In genomic region chr5:140768333-140768732, GRCm38 (mm10) we compare ENCODE assay signal across 8 mouse cellular contexts. TPM values are rescaled to one million over a fixed set of nuclear protein-coding genes. Genes with fewer than 3 reads are reported as not detected.
DNase-seq lines count a peak whose midpoint lies in the region; ATAC-seq and TF ChIP-seq lines count a peak whose summit lies in the region.

No protein-coding gene starts in this region.

- peak; percentile 54 for ATAC-seq in forebrain, postnatal 0 days

- H3K9ac ChIP-seq in forebrain, postnatal 0 days = no peak overlapping the region

- peaks cover 52% of the 10 kb centered on the region for H3K4me1 ChIP-seq in brown adipose tissue, adult 24 weeks (ENCODE audit: control insufficient read depth, insufficient read depth, insufficient read length, low read length)
- 0 out of 2 replicates have a peak, but pooled peaks cover 3% of the 10 kb centered on the region for H3K4me1 ChIP-seq in forebrain, postnatal 0 days (ENCODE audit: insufficient read depth)

- no peak overlapping the region for H3K4me2 ChIP-seq in forebrain, postnatal 0 days (ENCODE audit: low read depth)

- DNase-seq in heart, adult 8-10 months (ENCODE audit: low spot score) = peak; percentile 42
- no peak for DNase-seq in heart, postnatal 4 days
- DNase-seq in forebrain, postnatal 0 days = peak; percentile 34
- DNase-seq in layer of hippocampus, postnatal 10 days (ENCODE audit: low spot score in 2 of 2) = peak; percentile 62 to 63
- DNase-seq in lung, postnatal 4 days = peak; percentile 37 to 53
- DNase-seq in urinary bladder, postnatal 4 days (ENCODE audit: low spot score in 2 of 2) = no peak
- no peak for DNase-seq in spleen, postnatal 14 days (ENCODE audit: low spot score in 2 of 2)

- peak overlapping the region; percentile 92 for H3K27ac ChIP-seq in brown adipose tissue, adult 24 weeks (replicated peaks; ENCODE audit: low read depth, low read length)
- peak overlapping the region; percentile 81 for H3K27ac ChIP-seq in forebrain, postnatal 0 days (ENCODE audit: low read depth, low read length)

- no peaks in the 10 kb centered on the region for H3K27me3 ChIP-seq in forebrain, postnatal 0 days (ENCODE audit: insufficient read depth, low read length)

- no peak for TF ChIP-seq CTCF in forebrain, postnatal 0 days (IDR thresholded peaks at IDR 0.05; ENCODE audit: low read depth)

- no peaks in the 10 kb centered on the region for H3K9me3 ChIP-seq in forebrain, postnatal 0 days (ENCODE audit: low read length)

- WGBS in forebrain, postnatal 0 days = 63% methylated on average over 5 of the region's 5 CpGs

- H3K36me3 ChIP-seq in forebrain, postnatal 0 days (ENCODE audit: insufficient read depth) = no peaks in the 10 kb centered on the region; the same call in 1 of the 2 replicates

- H3K4me3 ChIP-seq in brown adipose tissue, adult 24 weeks (ENCODE audit: insufficient read depth, low read depth, low read length) = no peak overlapping the region
- H3K4me3 ChIP-seq in forebrain, postnatal 0 days (ENCODE audit: low read depth, low read length) = no peak overlapping the region

RNA-seq across cellular contexts. Expression of gene Amz1, which starts 44.4 kb away (rescaled TPM):
- total RNA-seq in heart, adult 8-10 months (2022) = under 1 TPM; 0.31 to 0.35 (median 0.34) TPM
- 1 to 10 TPM in 1 of 2 experiments, under 1 TPM in 1; 0.93 to 1.5 TPM for total RNA-seq in heart, postnatal 4 days (2021)
- 0.63 TPM in 1 of 2 replicates, not detected in the other for polyA plus RNA-seq in brown adipose tissue, adult 24 weeks (2012; ENCODE audit: insufficient read depth, insufficient read length, missing spikeins)
- 12.1 and 12.2 TPM in 2 replicates for total RNA-seq in forebrain, postnatal 0 days (2014; rRNA removed)
- 8.7 and 14.2 TPM in 2 replicates for polyA plus RNA-seq in forebrain, postnatal 0 days (2015; fragmentation: Nextera tagmentation; extraction: Ambion mirVana)
- total RNA-seq in layer of hippocampus, postnatal 10 days (2021) = 10 to 100 TPM; 27.1 to 28.8 TPM

Comparison
In these comparisons a context has a peak if more than half of its experiments do, and no peak if none do; other contexts are left out.
1. DNase-seq: peak in heart, adult 8-10 months (single experiment), forebrain, postnatal 0 days (single experiment), layer of hippocampus, postnatal 10 days (2 of 2) and lung, postnatal 4 days (2 of 2); none in heart, postnatal 4 days (single experiment), urinary bladder, postnatal 4 days (0 of 2) and spleen, postnatal 14 days (0 of 2).